Mouse (Mus musculus) hindbrain, embryonic 10.5 days (tissue): ENCODE results near the gene Timmdc1. TPM values are rescaled to one million over a fixed set of nuclear protein-coding genes. Genes with fewer than 3 reads are reported as not detected.

Experiments used
- DNase-seq: peaks from one replicate; pipeline ENCODE4 v3.0.0-alpha.2; 2017; ENCODE audit warnings: low spot score
- H3K27ac ChIP-seq: fragments of 300-500 bp; sonication (generic); 2 replicates; pipeline ENCODE4 v1.5.1; 2016; ENCODE audit warnings: mild to moderate bottlenecking, moderate library complexity
- H3K27me3 ChIP-seq: fragments of 300-500 bp; sonication (generic); 2 replicates; pipeline ENCODE4 v1.6.1; 2016; ENCODE audit warnings: mild to moderate bottlenecking; ENCODE audit not compliant: poor library complexity, insufficient read depth, severe bottlenecking
- H3K36me3 ChIP-seq: fragments of 300-500 bp; sonication (generic); 2 replicates; pipeline ENCODE4 v1.6.1; 2016; ENCODE audit warnings: mild to moderate bottlenecking, moderate library complexity
- H3K4me1 ChIP-seq: fragments of 300-500 bp; sonication (generic); replicated peaks from 2 replicates; pipeline ENCODE4 v1.6.1; 2016; ENCODE audit warnings: mild to moderate bottlenecking
- H3K4me3 ChIP-seq: fragments of 300-500 bp; sonication (generic); 2 replicates; pipeline ENCODE4 v1.5.1; 2016; ENCODE audit warnings: mild to moderate bottlenecking, moderate library complexity
- H3K9me3 ChIP-seq: fragments of 300-500 bp; sonication (generic); 2 replicates; pipeline ENCODE4 v1.6.1; 2016; ENCODE audit warnings: mild to moderate bottlenecking, moderate library complexity
- WGBS: fragments of 180-500 bp; shearing (Covaris S2); methylation state at CpG from one replicate; pipeline ENCODE4 v1.1.7; 2016; 5-methylcytosine and 5-hydroxymethylcytosine counted together
- polyA plus RNA-seq: library from polyadenylated mRNA; unstranded; fragments of >200 nt; fragmentation: Nextera tagmentation; extraction: Ambion mirVana; gene quantifications from 2 replicates; pipeline ENCODE4 v1.2.1, GENCODE M21; 2016

Timmdc1 gene
- polyA plus RNA-seq, 1 experiment from 2014 or later = 36.1 TPM

- no peak overlapping the region for H3K27ac ChIP-seq
- DNase-seq = no peak
- H3K4me3 ChIP-seq = no peak overlapping the region
- H3K36me3 ChIP-seq = no peaks in the 10 kb centered on the region
- 80% methylated on average over 8 of the region's 8 CpGs for WGBS
- H3K27me3 ChIP-seq = no peaks in the 10 kb centered on the region
- no peaks in the 10 kb centered on the region for H3K9me3 ChIP-seq
- peaks cover 12% of the 10 kb centered on the region for H3K4me1 ChIP-seq
Observed at GRCm38 (mm10) chr16:38467917-38468705, 54.4 kb downstream of the Timmdc1 start.

GRCm38 (mm10) chr16:38467091-38467916 is 55.2 kb downstream of the Timmdc1 start:
- Histone ChIP-seq H3K9me3 (no peaks in the 10 kb centered on the region), H3K36me3 (no peaks in the 10 kb centered on the region), H3K4me1 (peaks cover 12% of the 10 kb centered on the region), H3K27ac (no peak overlapping the region), H3K27me3 (no peaks in the 10 kb centered on the region), H3K4me3 (no peak overlapping the region)
- no peak for DNase-seq
- 90% methylated on average over 13 of the region's 13 CpGs for WGBS

GRCm38 (mm10) chr16:38466089-38466488 is 56.4 kb downstream of the Timmdc1 start:
- Histone ChIP-seq H3K4me1 (peaks cover 6% of the 10 kb centered on the region; the same call in 1 of the 2 replicates), H3K9me3 (no peaks in the 10 kb centered on the region), H3K27ac (no peak overlapping the region), H3K27me3 (no peaks in the 10 kb centered on the region), H3K4me3 (no peak overlapping the region), H3K36me3 (no peaks in the 10 kb centered on the region)
- no peak for DNase-seq
- WGBS = 82% methylated on average over 4 of the region's 4 CpGs

- DNase-seq = no peak
- Histone ChIP-seq H3K4me3 (no peak overlapping the region), H3K27ac (no peak overlapping the region), H3K4me1 (no peaks in the 10 kb centered on the region), H3K36me3 (no peaks in the 10 kb centered on the region), H3K9me3 (no peaks in the 10 kb centered on the region), H3K27me3 (no peaks in the 10 kb centered on the region)
- 89% methylated on average over 5 of the region's 5 CpGs for WGBS
Observed at GRCm38 (mm10) chr16:38463305-38463704, 59.2 kb downstream of the Timmdc1 start.

GRCm38 (mm10) chr16:38462161-38462560 is 60.3 kb downstream of the Timmdc1 start:
- H3K27me3 ChIP-seq = no peaks in the 10 kb centered on the region
- no peaks in the 10 kb centered on the region for H3K36me3 ChIP-seq
- WGBS = 88% methylated on average over 7 of the region's 7 CpGs
- H3K4me3 ChIP-seq = no peak overlapping the region
- H3K9me3 ChIP-seq = no peaks in the 10 kb centered on the region
- no peak overlapping the region for H3K27ac ChIP-seq
- no peak for DNase-seq
- H3K4me1 ChIP-seq = 0 out of 2 replicates have a peak, but pooled peaks cover 2% of the 10 kb centered on the region

GRCm38 (mm10) chr16:38461749-38462148 is 60.7 kb downstream of the Timmdc1 start:
- no peak for DNase-seq
- H3K27me3 ChIP-seq = no peaks in the 10 kb centered on the region
- H3K27ac ChIP-seq = no peak overlapping the region
- H3K4me3 ChIP-seq = no peak overlapping the region
- 85% methylated on average over 8 of the region's 8 CpGs for WGBS
- H3K9me3 ChIP-seq = no peaks in the 10 kb centered on the region
- H3K4me1 ChIP-seq = 0 out of 2 replicates have a peak, but pooled peaks cover 6% of the 10 kb centered on the region
- no peaks in the 10 kb centered on the region for H3K36me3 ChIP-seq

GRCm38 (mm10) chr16:38459990-38460389 is 62.5 kb downstream of the Timmdc1 start:
- no peak overlapping the region for H3K27ac ChIP-seq
- 93% methylated on average over 4 of the region's 4 CpGs for WGBS

GRCm38 (mm10) chr16:38458600-38459280 is 63.7 kb downstream of the Timmdc1 start:
- H3K4me1 ChIP-seq = 0 out of 2 replicates have a peak, but pooled peaks cover 6% of the 10 kb centered on the region
- DNase-seq = no peak
- H3K27me3 ChIP-seq = no peaks in the 10 kb centered on the region
- H3K4me3 ChIP-seq = no peak overlapping the region
- H3K27ac ChIP-seq = no peak overlapping the region
- 78% methylated on average over 6 of the region's 6 CpGs for WGBS
- H3K9me3 ChIP-seq = no peaks in the 10 kb centered on the region
- no peaks in the 10 kb centered on the region for H3K36me3 ChIP-seq

More at GRCm38 (mm10) chr16:38459990-38460389, 62.5 kb downstream of the Timmdc1 start:
- Histone ChIP-seq H3K27me3 (no peaks in the 10 kb centered on the region), H3K36me3 (no peaks in the 10 kb centered on the region), H3K4me3 (no peak overlapping the region), H3K9me3 (no peaks in the 10 kb centered on the region), H3K4me1 (0 out of 2 replicates have a peak, but pooled peaks cover 6% of the 10 kb centered on the region)
- no peak for DNase-seq

GRCm38 (mm10) chr16:38456812-38457567 is 65.5 kb downstream of the Timmdc1 start:
- 67% methylated on average over 11 of the region's 11 CpGs for WGBS
- H3K27me3 ChIP-seq = no peaks in the 10 kb centered on the region
- peaks cover 13% of the 10 kb centered on the region; the same call in 1 of the 2 replicates for H3K4me1 ChIP-seq
- no peak overlapping the region for H3K27ac ChIP-seq
- no peaks in the 10 kb centered on the region for H3K36me3 ChIP-seq
- DNase-seq = no peak
- no peaks in the 10 kb centered on the region for H3K9me3 ChIP-seq
- H3K4me3 ChIP-seq = no peak overlapping the region

- DNase-seq = no peak
- no peaks in the 10 kb centered on the region for H3K9me3 ChIP-seq
- WGBS = 71% methylated on average over 17 of the region's 17 CpGs
- H3K27me3 ChIP-seq = no peaks in the 10 kb centered on the region
- H3K4me3 ChIP-seq = no peak within 1 kb of the TSS
- no peaks in the 10 kb centered on the region for H3K36me3 ChIP-seq
- no peak within 1 kb of the TSS for H3K27ac ChIP-seq
- H3K4me1 ChIP-seq = peaks cover 23% of the 10 kb centered on the region
Observed at GRCm38 (mm10) chr16:38455511-38456418, 66.7 kb downstream of the Timmdc1 start, which contains the start of gene Cd80. Gene Cd80 (plus strand): TSS chr16:38455561.

GRCm38 (mm10) chr16:38454533-38455254 is 67.8 kb downstream of the Timmdc1 start:
- H3K4me1 ChIP-seq = peaks cover 32% of the 10 kb centered on the region
- H3K27ac ChIP-seq = no peak overlapping the region
- H3K4me3 ChIP-seq = no peak overlapping the region
- H3K9me3 ChIP-seq = no peaks in the 10 kb centered on the region
- no peak for DNase-seq
- H3K27me3 ChIP-seq = no peaks in the 10 kb centered on the region
- 85% methylated on average over 11 of the region's 11 CpGs for WGBS
- peaks cover 10% of the 10 kb centered on the region for H3K36me3 ChIP-seq
